Mouse (Mus musculus) neural tube, embryonic 10.5 days (tissue): ENCODE measurements around the gene Gdpd1.

Source experiments
- DNase-seq: peaks from one replicate; pipeline ENCODE4 v3.0.0-alpha.2; 2017; ENCODE audit warnings: low spot score; ENCODE audit errors: extremely low spot score

Gdpd1 gene

GRCm38 (mm10) chr11:86992461-86992988, 81.3 kb downstream of the Gdpd1 start:
- peak; percentile 35 for DNase-seq

- DNase-seq: no peak
Observed at GRCm38 (mm10) chr11:86991241-86991640, 82.6 kb downstream of the Gdpd1 start.

GRCm38 (mm10) chr11:86990309-86990708, 83.6 kb downstream of the Gdpd1 start:
- no peak for DNase-seq

GRCm38 (mm10) chr11:86984990-86985389, 88.9 kb downstream of the Gdpd1 start:
- no peak for DNase-seq
